Mouse (Mus musculus) kidney, embryonic 15.5 days (tissue): Measurements from ENCODE around the gene Mmaa. TPM values are rescaled to one million over a fixed set of nuclear protein-coding genes. Genes with fewer than 3 reads are reported as not detected.
A peak's percentile ranks its signal among the peaks of the same experiment; 100 is the strongest.

Source experiments
- ATAC-seq: fragments of 200-750 bp; cut with Nextera tagmentation; replicated peaks from 2 replicates; pipeline ENCODE4 v1.8.0; 2017; ENCODE audit warnings: moderate TSS enrichment; ENCODE audit not compliant: low FRiP score
- H3K27ac ChIP-seq: fragments of 300-500 bp; sonication (generic); 2 replicates; pipeline ENCODE4 v1.5.1; 2015; ENCODE audit warnings: mild to moderate bottlenecking, inconsistent platforms
- H3K27me3 ChIP-seq: fragments of 300-500 bp; sonication (generic); 2 replicates; pipeline ENCODE4 v1.6.1; 2015; ENCODE audit warnings: inconsistent platforms
- H3K36me3 ChIP-seq: fragments of 300-500 bp; sonication (generic); 2 replicates; pipeline ENCODE4 v1.6.1; 2015; ENCODE audit warnings: inconsistent platforms
- H3K4me1 ChIP-seq: fragments of 300-500 bp; sonication (generic); 2 replicates; pipeline ENCODE4 v1.6.1; 2015; ENCODE audit warnings: inconsistent platforms
- H3K4me2 ChIP-seq: fragments of 300-500 bp; sonication (generic); 2 replicates; pipeline ENCODE4 v1.6.1; 2015; ENCODE audit warnings: moderate library complexity, mild to moderate bottlenecking, inconsistent platforms
- H3K4me3 ChIP-seq: fragments of 300-500 bp; sonication (generic); replicated peaks from 2 replicates; pipeline ENCODE4 v1.5.1; 2015; ENCODE audit warnings: mild to moderate bottlenecking, inconsistent platforms
- H3K9ac ChIP-seq: fragments of 300-500 bp; sonication (generic); 2 replicates; pipeline ENCODE4 v1.6.1; 2015; ENCODE audit warnings: mild to moderate bottlenecking, inconsistent platforms
- H3K9me3 ChIP-seq: fragments of 300-500 bp; sonication (generic); replicated peaks from 2 replicates; pipeline ENCODE4 v1.6.1; 2016; ENCODE audit warnings: inconsistent platforms
- WGBS: fragments of 180-500 bp; shearing (Covaris S2); methylation state at CpG from one replicate; pipeline ENCODE4 v1.1.7; 2015; ENCODE audit warnings: mixed read lengths; 5-methylcytosine and 5-hydroxymethylcytosine counted together
- polyA plus RNA-seq: library from polyadenylated mRNA; unstranded; fragments of >200 nt; fragmentation: Nextera tagmentation; extraction: Ambion mirVana; gene quantifications from 2 replicates; pipeline ENCODE4 v1.2.1, GENCODE M21; 2015

The Mmaa gene
- 13.0 and 13.2 TPM in 2 replicates for polyA plus RNA-seq

DNA sequence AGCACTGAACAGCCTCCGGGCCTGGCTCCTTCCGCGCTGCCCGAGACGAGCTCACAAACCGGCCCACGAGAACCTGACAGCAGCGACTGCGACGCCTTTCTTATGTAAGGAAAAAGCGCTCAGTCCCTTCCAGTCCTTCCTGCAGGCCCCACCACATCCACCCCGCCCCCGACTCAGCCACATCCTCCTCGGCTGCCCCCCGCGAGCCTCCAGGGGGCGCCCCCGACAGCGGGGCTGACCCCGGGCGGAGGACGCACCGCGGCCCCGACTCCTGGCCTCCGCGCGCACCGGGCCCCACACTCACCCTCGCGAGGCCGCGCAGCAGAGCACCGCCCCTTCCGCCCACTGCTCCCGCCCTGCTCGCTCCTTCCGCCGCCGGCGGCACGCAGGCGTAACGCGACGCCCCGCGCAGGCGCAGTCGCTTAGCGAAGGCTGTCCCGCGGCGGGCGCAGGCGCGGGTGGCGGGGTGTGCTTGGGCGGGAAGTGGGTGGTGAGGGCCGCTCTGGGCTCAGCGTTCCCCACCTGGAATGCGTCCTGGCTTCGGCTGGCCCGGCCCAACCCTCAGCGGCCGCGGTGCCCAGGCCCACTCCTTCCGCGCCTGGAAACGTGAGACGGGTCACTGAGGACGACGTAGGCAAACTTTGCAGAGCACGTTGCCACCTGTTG, at the start of gene Mmaa:
Mmaa (minus strand) TSS at position 328 of the 666 bp plus-strand sequence.
- Histone ChIP-seq H3K9ac (peak within 1 kb of the TSS; percentile 86), H3K9me3 (no peaks in the 10 kb centered on the region), H3K27ac (peak within 1 kb of the TSS; percentile 99), H3K27me3 (no peaks in the 10 kb centered on the region), H3K4me1 (peaks cover 18% of the 10 kb centered on the region), H3K4me3 (peak within 1 kb of the TSS; percentile 69), H3K4me2 (peak within 1 kb of the TSS; percentile 79), H3K36me3 (no peaks in the 10 kb centered on the region)
- WGBS = under 1% methylated on average over 74 of the region's 74 CpGs
- peak; percentile 97 for ATAC-seq

- H3K36me3 ChIP-seq = peaks cover 75% of the 10 kb centered on the region
- no peak overlapping the region for H3K9ac ChIP-seq
- H3K4me1 ChIP-seq = no peaks in the 10 kb centered on the region
- no peak overlapping the region for H3K4me2 ChIP-seq
- H3K4me3 ChIP-seq = no peak overlapping the region
- no peak overlapping the region for H3K27ac ChIP-seq
- no peaks in the 10 kb centered on the region for H3K27me3 ChIP-seq
- 72% methylated on average over 8 of the region's 8 CpGs for WGBS
- no peaks in the 10 kb centered on the region for H3K9me3 ChIP-seq
- ATAC-seq = no peak
Measured at GRCm38 (mm10) chr8:79341236-79341635, 46.5 kb upstream of the Mmaa start.

GRCm38 (mm10) chr8:79339555-79339954, 44.8 kb upstream of the Mmaa start:
- Histone ChIP-seq H3K27ac (no peak overlapping the region), H3K4me2 (no peak overlapping the region), H3K9me3 (no peaks in the 10 kb centered on the region), H3K36me3 (peaks cover 67% of the 10 kb centered on the region), H3K9ac (no peak overlapping the region), H3K4me1 (no peaks in the 10 kb centered on the region), H3K4me3 (no peak overlapping the region), H3K27me3 (no peaks in the 10 kb centered on the region)
- 79% methylated on average over 9 of the region's 9 CpGs for WGBS
- no peak for ATAC-seq

DNA sequence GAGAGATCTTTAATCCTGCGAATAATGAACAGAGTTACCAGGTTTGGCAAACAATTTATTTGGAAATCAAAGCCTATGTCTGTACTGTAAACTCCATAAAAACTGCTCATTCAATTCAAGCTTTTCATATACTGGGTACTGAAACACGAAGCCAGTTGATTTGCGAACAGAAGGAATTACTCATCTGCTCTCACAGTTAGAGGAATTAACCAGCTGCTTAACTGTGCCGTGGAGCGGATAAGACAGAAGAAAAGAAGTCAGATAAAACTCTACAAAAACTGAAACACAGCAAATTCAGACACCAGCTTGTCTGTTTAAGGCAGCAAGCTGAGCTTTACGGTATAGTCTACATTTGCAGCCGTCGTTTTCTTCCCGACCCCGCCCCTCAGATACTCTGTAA, 43.9 kb upstream of the Mmaa start:
- ATAC-seq = no peak
- Histone ChIP-seq H3K9ac (no peak overlapping the region), H3K4me1 (no peaks in the 10 kb centered on the region), H3K27ac (no peak overlapping the region), H3K4me3 (no peak overlapping the region), H3K9me3 (no peaks in the 10 kb centered on the region), H3K36me3 (peaks cover 64% of the 10 kb centered on the region), H3K4me2 (no peak overlapping the region), H3K27me3 (no peaks in the 10 kb centered on the region)
- 84% methylated on average over 10 of the region's 10 CpGs for WGBS

- Histone ChIP-seq H3K9ac (no peak overlapping the region), H3K4me1 (no peaks in the 10 kb centered on the region), H3K27ac (no peak overlapping the region), H3K4me2 (no peak overlapping the region), H3K4me3 (no peak overlapping the region), H3K36me3 (peaks cover 5% of the 10 kb centered on the region), H3K27me3 (no peaks in the 10 kb centered on the region), H3K9me3 (no peaks in the 10 kb centered on the region)
- no peak for ATAC-seq
- WGBS = 92% methylated on average over 22 of the region's 22 CpGs
Measured at GRCm38 (mm10) chr8:79332109-79332900, 37.6 kb upstream of the Mmaa start.

GRCm38 (mm10) chr8:79331571-79331970, 36.8 kb upstream of the Mmaa start:
- Histone ChIP-seq H3K4me1 (no peaks in the 10 kb centered on the region), H3K4me2 (no peak overlapping the region), H3K9ac (no peak overlapping the region), H3K27me3 (no peaks in the 10 kb centered on the region), H3K9me3 (no peaks in the 10 kb centered on the region), H3K27ac (no peak overlapping the region), H3K36me3 (no peaks in the 10 kb centered on the region), H3K4me3 (no peak overlapping the region)
- 92% methylated on average over 2 of the region's 2 CpGs for WGBS
- ATAC-seq = no peak

DNA sequence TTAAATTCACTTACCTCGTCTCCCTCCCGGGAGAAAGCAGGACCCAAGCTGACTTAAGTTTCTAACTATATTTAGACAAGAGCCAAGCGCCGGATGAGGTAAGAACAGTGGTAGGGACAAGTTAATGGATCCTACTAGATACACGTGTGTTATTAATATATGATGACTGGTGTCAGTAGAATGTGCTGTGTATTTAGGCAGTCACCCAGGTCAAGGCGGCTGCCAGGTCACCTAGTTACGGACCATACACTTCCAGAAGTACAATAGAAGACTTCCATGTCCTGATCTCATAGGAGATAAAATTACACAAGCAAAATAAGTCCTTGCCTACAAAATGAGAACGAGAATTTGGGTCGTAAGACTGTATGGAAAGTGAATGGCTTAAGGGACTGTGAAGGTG, 36.3 kb upstream of the Mmaa start:
- Histone ChIP-seq H3K4me3 (no peak overlapping the region), H3K9ac (no peak overlapping the region), H3K4me1 (no peaks in the 10 kb centered on the region), H3K27ac (no peak overlapping the region), H3K4me2 (no peak overlapping the region), H3K27me3 (no peaks in the 10 kb centered on the region), H3K9me3 (no peaks in the 10 kb centered on the region), H3K36me3 (no peaks in the 10 kb centered on the region)
- no peak for ATAC-seq
- WGBS = 75% methylated on average over 9 of the region's 9 CpGs

DNA sequence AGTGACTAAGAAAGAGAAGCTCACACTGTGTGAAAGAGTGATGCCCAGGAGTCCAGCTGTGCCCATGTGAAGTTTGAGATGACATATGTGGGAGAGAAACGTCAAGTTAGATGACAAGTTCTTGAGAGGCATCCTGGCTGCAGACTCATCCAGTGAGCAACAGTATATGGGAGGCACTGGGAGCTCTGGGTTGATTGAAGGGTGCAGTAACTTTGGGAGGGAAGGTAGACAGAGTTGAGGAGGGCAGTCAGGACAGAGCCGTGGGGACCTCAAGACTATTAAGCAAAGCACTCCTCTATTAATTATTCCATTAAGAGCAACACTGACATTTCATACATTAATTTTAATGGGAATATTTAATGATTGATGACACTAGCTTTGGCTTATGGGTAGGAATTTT, 35.0 kb upstream of the Mmaa start:
- Histone ChIP-seq H3K4me2 (no peak overlapping the region), H3K4me1 (no peaks in the 10 kb centered on the region), H3K27me3 (no peaks in the 10 kb centered on the region), H3K9ac (no peak overlapping the region), H3K4me3 (no peak overlapping the region), H3K27ac (no peak overlapping the region), H3K9me3 (no peaks in the 10 kb centered on the region), H3K36me3 (no peaks in the 10 kb centered on the region)
- WGBS = 84% methylated on average over 2 of the region's 2 CpGs
- no peak for ATAC-seq

DNA sequence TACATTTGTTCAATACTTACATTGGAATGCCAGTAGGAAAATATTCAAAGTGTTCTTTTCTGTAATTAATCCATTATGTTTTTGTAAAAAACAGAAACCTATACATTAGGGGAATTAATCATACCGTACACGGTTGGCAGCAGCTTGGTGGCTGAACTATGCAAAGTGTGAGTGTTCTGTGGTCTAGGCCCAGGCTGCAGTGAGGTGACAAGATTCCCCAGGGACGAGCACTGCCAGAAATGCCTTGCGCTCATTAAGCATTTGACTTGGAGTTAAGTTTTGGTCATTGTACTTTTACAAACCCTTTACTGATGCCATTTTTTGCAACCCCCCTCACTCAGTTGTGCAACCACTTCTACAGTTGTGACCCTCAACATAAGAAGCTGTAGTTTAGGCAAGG, 34.4 kb upstream of the Mmaa start:
- peaks cover under 1% of the 10 kb centered on the region; the same call in 1 of the 2 replicates for H3K4me1 ChIP-seq
- H3K4me2 ChIP-seq = no peak overlapping the region
- no peak overlapping the region for H3K9ac ChIP-seq
- no peak overlapping the region for H3K4me3 ChIP-seq
- H3K36me3 ChIP-seq = no peaks in the 10 kb centered on the region
- ATAC-seq = no peak
- no peaks in the 10 kb centered on the region for H3K9me3 ChIP-seq
- no peak overlapping the region for H3K27ac ChIP-seq
- H3K27me3 ChIP-seq = no peaks in the 10 kb centered on the region
- WGBS = 88% methylated on average over 4 of the region's 4 CpGs

GRCm38 (mm10) chr8:79325510-79325909, 30.8 kb upstream of the Mmaa start:
- no peaks in the 10 kb centered on the region for H3K9me3 ChIP-seq
- no peak for ATAC-seq

DNA sequence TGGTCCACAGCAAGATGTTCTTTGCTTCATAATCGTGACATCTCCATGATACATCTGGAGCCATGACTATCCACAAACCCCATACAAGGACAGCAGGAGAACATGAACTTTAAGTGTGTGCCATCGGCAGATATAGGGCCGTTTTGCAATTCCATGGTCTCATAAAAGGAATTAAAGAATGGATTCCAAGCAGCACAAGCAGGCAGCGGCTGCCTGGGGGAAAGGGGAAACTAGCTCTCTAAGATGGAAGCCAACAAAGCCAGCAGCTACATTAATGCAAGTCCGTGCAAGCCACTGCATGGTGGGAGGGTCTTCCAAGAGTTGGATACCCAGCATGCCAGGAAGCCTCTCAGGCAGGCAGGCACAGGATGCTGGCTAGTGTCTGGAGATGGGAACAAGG, 30.2 kb upstream of the Mmaa start:
- Histone ChIP-seq H3K4me3 (no peak overlapping the region), H3K9ac (no peak overlapping the region), H3K27ac (no peak overlapping the region), H3K4me2 (no peak overlapping the region), H3K36me3 (no peaks in the 10 kb centered on the region), H3K27me3 (no peaks in the 10 kb centered on the region), H3K4me1 (peaks cover 4% of the 10 kb centered on the region; the same call in 1 of the 2 replicates), H3K9me3 (no peaks in the 10 kb centered on the region)
- ATAC-seq = no peak
- 76% methylated on average over 5 of the region's 5 CpGs for whole genome bisulfite sequencing

More at GRCm38 (mm10) chr8:79325510-79325909, 30.8 kb upstream of the Mmaa start:
- Histone ChIP-seq H3K36me3 (no peaks in the 10 kb centered on the region), H3K27ac (no peak overlapping the region), H3K4me3 (no peak overlapping the region), H3K4me2 (no peak overlapping the region), H3K9ac (no peak overlapping the region), H3K4me1 (peaks cover 4% of the 10 kb centered on the region; the same call in 1 of the 2 replicates), H3K27me3 (no peaks in the 10 kb centered on the region)
- WGBS = 67% methylated on average over 6 of the region's 6 CpGs

GRCm38 (mm10) chr8:79324036-79324435, 29.3 kb upstream of the Mmaa start:
- H3K27ac ChIP-seq = no peak overlapping the region
- H3K4me1 ChIP-seq = peaks cover 4% of the 10 kb centered on the region; the same call in 1 of the 2 replicates
- no peak overlapping the region for H3K4me3 ChIP-seq
- H3K9me3 ChIP-seq = no peaks in the 10 kb centered on the region
- H3K27me3 ChIP-seq = no peaks in the 10 kb centered on the region
- no peak for ATAC-seq
- H3K4me2 ChIP-seq = no peak overlapping the region
- H3K36me3 ChIP-seq = no peaks in the 10 kb centered on the region
- WGBS = 53% methylated on average over 3 of the region's 3 CpGs
- H3K9ac ChIP-seq = no peak overlapping the region
